Mouse (Mus musculus) liver, embryonic 14.5 days (tissue): Measurements from ENCODE around the gene Dppa3.

Experiments used
- CTCF ChIP-seq: IDR thresholded peaks from 2 replicates; pipeline ENCODE4 v1.5.1; 2016; ENCODE audit warnings: antibody characterized with exemption, low read depth, control low read depth
- EP300 ChIP-seq: IDR thresholded peaks from 2 replicates; pipeline ENCODE4 v1.6.1; 2016; ENCODE audit warnings: antibody characterized with exemption, low read depth

GRCm38 (mm10) chr6:122616022-122616421 lies 10.2 kb upstream of the Dppa3 start:
- TF ChIP-seq EP300 (no peak), CTCF (no peak)
